Mouse (Mus musculus): ENCODE results near the gene Unc119. TPM values are rescaled to one million over a fixed set of nuclear protein-coding genes. Genes with fewer than 3 reads are reported as not detected.

The Unc119 gene
- polyA plus RNA-seq, 1 experiment from 2014 or later: 43.0 TPM

DNA sequence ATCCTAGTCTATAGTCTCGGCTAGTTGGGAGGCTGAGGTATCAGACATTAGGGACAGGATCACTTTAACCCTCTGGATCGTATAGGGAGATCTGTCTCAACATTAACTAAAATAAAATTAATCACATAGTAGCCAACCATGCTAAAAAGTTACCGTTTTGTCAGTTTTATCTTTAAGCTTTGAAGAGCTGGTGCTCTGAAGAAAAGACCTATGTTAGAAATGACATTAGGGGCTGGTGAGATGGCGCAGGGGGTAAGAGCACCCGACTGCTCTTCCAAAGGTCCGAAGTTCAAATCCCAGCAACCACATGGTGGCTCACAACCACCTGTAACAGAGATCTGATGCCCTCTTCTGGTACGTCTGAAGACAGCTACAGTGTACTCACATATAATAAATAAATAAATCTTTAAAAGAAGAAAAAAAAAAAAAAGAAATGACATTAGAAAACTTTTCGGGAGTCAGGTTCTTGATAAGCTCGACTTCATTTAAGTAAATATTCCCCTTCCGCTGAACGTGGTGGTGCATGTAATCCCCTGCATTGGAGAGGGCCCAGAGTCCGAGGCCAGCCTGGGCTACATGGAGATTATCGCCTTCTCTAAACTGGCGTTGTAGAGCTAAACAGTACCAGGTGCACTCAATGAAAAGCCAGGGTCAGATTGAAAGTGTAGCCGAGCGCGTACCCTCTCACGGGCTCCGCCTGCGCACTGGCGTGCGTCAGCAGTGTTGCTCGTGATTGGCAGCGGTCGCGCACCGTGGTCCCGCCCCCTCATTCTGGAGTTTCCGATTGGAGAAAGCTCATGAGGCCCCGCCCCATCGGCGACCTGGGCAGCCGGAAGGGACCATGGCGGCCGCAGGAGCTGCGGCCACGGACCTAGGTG is 15.4 kb upstream of the Unc119 start, which contains the start of gene Pigs:
Gene Pigs, plus strand, starts transcription at position 782 of the 878 bp plus-strand sequence.
- H3K4me3 ChIP-seq (ENCODE audit: control insufficient read depth in 1 of 2, insufficient read depth in 1 of 2, low read depth in 1 of 2, low read length in 2 of 2): peak within 1 kb of the TSS; percentile 88 to 94
- ATAC-seq (ENCODE audit: insufficient number of reproducible peaks, insufficient read depth, low FRiP score, low read depth): peak; percentile 95
- peaks cover 2% of the 10 kb centered on the region for H3K36me3 ChIP-seq (ENCODE audit: control insufficient read depth, insufficient read depth, low read length)
- H3K27me3 ChIP-seq (ENCODE audit: control insufficient read depth, insufficient read depth, low read length): no peaks in the 10 kb centered on the region
- no peaks in the 10 kb centered on the region for H3K9me3 ChIP-seq (ENCODE audit: control insufficient read depth, low read length)
- peak within 1 kb of the TSS in 1 of 2 experiments; percentile 34; a peak in 1 of 4 replicates for H3K27ac ChIP-seq (replicated peaks in 1 of 2; ENCODE audit: control insufficient read depth in 1 of 2, insufficient read depth in 1 of 2, low read depth in 2 of 2, low read length in 2 of 2)
- H3K9ac ChIP-seq (ENCODE audit: low read length): peak within 1 kb of the TSS; percentile 92
- 9% methylated on average over 37 of the region's 37 CpGs for WGBS
- H3K4me1 ChIP-seq (ENCODE audit: control insufficient read depth in 2 of 2, insufficient read depth in 2 of 2, low read length in 2 of 2): peaks cover 6 to 13% of the 10 kb centered on the region in 2 experiments; a peak in 3 of 4 replicates
- H3K4me2 ChIP-seq (ENCODE audit: low read length): peak within 1 kb of the TSS; percentile 97

DNA sequence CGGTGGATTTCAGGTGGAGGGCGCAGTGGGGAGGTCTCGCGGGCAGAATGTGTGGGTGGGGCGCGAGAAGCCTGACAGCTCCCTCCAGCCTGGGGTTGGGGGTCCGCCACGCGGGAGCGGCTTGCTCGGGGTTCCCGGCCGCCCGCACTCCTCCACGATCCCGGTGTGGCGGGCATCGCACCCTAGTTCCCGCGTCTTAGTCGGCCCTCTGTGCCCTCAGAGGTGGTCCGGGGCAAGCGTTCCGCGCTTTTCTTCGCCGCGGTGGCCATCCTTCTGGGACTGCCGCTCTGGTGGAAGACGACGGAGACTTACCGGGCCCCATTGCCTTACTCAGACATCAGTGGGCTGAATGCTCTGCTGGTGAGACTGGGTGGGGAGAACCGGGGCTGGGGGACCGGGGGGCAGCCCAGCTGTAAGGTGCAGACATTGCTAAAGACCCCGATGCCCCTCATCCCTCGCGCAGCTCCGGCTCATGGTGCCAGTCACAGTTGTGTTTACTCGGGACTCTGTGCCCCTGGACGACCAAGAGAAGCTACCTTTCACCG is 14.7 kb upstream of the Unc119 start:
- H3K27ac ChIP-seq (replicated peaks in 1 of 2; ENCODE audit: control insufficient read depth in 1 of 2, insufficient read depth in 1 of 2, low read depth in 2 of 2, low read length in 2 of 2): no peak overlapping the region
- H3K36me3 ChIP-seq (ENCODE audit: control insufficient read depth, insufficient read depth, low read length): peaks cover 9% of the 10 kb centered on the region
- peak overlapping the region; percentile 88 to 94 for H3K4me3 ChIP-seq (ENCODE audit: control insufficient read depth in 1 of 2, insufficient read depth in 1 of 2, low read depth in 1 of 2, low read length in 2 of 2)
- H3K27me3 ChIP-seq (ENCODE audit: control insufficient read depth, insufficient read depth, low read length): no peaks in the 10 kb centered on the region
- H3K4me1 ChIP-seq (ENCODE audit: control insufficient read depth in 2 of 2, insufficient read depth in 2 of 2, low read length in 2 of 2): peaks cover 4 to 6% of the 10 kb centered on the region in 2 experiments; a peak in 3 of 4 replicates
- peak; percentile 23; the same call in 1 of the 2 replicates for ATAC-seq (ENCODE audit: insufficient number of reproducible peaks, insufficient read depth, low FRiP score, low read depth)
- peak overlapping the region; percentile 97 for H3K4me2 ChIP-seq (ENCODE audit: low read length)
- WGBS: under 1% methylated on average over 41 of the region's 41 CpGs
- no peaks in the 10 kb centered on the region for H3K9me3 ChIP-seq (ENCODE audit: control insufficient read depth, low read length)
- H3K9ac ChIP-seq (ENCODE audit: low read length): peak overlapping the region; percentile 92

DNA sequence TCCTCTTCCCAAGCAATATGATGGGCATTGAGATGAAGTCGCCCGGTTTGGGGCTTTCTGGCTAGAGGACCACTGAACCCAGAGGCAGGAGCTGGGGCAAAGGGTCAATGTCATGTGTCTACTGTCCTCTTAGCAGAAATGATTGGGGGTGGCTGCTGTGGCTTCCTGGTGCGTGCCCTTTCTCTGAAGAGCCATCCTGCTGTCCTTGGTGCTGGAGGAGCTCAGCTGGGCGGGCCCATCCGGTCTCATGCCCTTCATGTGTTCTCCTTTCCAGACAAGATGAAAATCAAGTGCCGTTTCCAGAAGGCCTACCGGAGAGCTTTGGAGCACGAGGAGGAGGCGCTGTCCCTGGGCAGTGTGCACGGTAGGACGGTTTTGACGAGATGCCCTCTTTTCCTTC is 10.6 kb upstream of the Unc119 start:
- Histone ChIP-seq H3K4me3 (ENCODE audit: control insufficient read depth in 1 of 2, insufficient read depth in 1 of 2, low read depth in 1 of 2, low read length in 2 of 2) (no peak overlapping the region), H3K4me2 (ENCODE audit: low read length) (no peak overlapping the region), H3K4me1 (ENCODE audit: control insufficient read depth in 2 of 2, insufficient read depth in 2 of 2, low read length in 2 of 2) (peaks cover 0 to 6% of the 10 kb centered on the region in 2 experiments; a peak in 1 of 4 replicates), H3K9ac (ENCODE audit: low read length) (no peak overlapping the region), H3K27ac (replicated peaks in 1 of 2; ENCODE audit: control insufficient read depth in 1 of 2, insufficient read depth in 1 of 2, low read depth in 2 of 2, low read length in 2 of 2) (no peak overlapping the region), H3K36me3 (ENCODE audit: control insufficient read depth, insufficient read depth, low read length) (peaks cover 43% of the 10 kb centered on the region), H3K27me3 (ENCODE audit: control insufficient read depth, insufficient read depth, low read length) (no peaks in the 10 kb centered on the region), H3K9me3 (ENCODE audit: control insufficient read depth, low read length) (no peaks in the 10 kb centered on the region)
- 93% methylated on average over 12 of the region's 12 CpGs for WGBS
- ATAC-seq (ENCODE audit: insufficient number of reproducible peaks, insufficient read depth, low FRiP score, low read depth): no peak

DNA sequence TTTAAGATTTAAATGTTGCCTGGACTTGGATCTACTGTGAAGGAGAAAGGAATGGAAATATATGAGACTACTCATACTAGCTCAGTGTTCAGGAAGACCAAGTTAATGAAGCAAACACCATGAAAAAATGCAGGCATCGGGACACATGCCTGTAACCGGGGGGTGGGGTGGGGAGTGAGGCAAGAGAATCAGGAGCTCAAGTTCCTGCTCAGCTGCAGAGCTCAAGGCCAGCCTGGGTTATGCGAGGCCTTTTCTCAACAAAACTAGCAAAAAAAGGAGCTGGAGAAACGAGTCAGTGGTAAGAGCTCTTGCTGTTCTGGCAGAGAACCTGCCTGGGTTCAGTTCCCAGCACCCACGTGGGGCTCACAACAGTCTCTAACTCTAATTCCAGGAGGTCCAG is 9.3 kb upstream of the Unc119 start:
- Histone ChIP-seq H3K9me3 (ENCODE audit: control insufficient read depth, low read length) (no peaks in the 10 kb centered on the region), H3K36me3 (ENCODE audit: control insufficient read depth, insufficient read depth, low read length) (peaks cover 51% of the 10 kb centered on the region), H3K27me3 (ENCODE audit: control insufficient read depth, insufficient read depth, low read length) (no peaks in the 10 kb centered on the region), H3K9ac (ENCODE audit: low read length) (no peak overlapping the region), H3K27ac (replicated peaks in 1 of 2; ENCODE audit: control insufficient read depth in 1 of 2, insufficient read depth in 1 of 2, low read depth in 2 of 2, low read length in 2 of 2) (no peak overlapping the region), H3K4me1 (ENCODE audit: control insufficient read depth in 2 of 2, insufficient read depth in 2 of 2, low read length in 2 of 2) (peaks cover 0 to 5% of the 10 kb centered on the region in 2 experiments; a peak in 1 of 4 replicates), H3K4me2 (ENCODE audit: low read length) (no peak overlapping the region), H3K4me3 (ENCODE audit: control insufficient read depth in 1 of 2, insufficient read depth in 1 of 2, low read depth in 1 of 2, low read length in 2 of 2) (no peak overlapping the region)
- 95% methylated on average over 5 of the region's 5 CpGs for WGBS
- no peak for ATAC-seq (ENCODE audit: insufficient number of reproducible peaks, insufficient read depth, low FRiP score, low read depth)

DNA sequence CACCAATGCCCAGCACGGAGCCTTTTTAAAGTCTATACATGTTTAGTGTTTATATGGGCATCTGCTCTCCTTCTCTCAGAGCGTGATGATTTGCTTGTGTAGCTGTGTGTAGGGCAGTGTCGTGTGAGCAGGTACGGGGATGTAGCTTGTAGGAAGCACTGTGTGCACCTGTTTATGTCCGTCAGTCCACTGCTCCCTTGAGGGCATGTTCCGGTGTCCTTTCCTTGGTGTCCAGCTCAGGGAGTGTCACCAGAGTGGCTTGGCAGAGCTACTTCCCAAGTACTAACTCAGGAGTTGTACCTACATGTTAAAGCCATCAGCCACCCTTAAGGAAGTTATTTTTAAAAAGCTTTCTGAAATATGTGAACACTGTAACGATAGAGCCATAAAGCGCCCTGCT is 6.2 kb upstream of the Unc119 start:
- ATAC-seq (ENCODE audit: insufficient number of reproducible peaks, insufficient read depth, low FRiP score, low read depth): no peak
- Histone ChIP-seq H3K4me3 (ENCODE audit: control insufficient read depth in 1 of 2, insufficient read depth in 1 of 2, low read depth in 1 of 2, low read length in 2 of 2) (no peak overlapping the region), H3K4me1 (ENCODE audit: control insufficient read depth in 2 of 2, insufficient read depth in 2 of 2, low read length in 2 of 2) (no peaks in the 10 kb centered on the region), H3K36me3 (ENCODE audit: control insufficient read depth, insufficient read depth, low read length) (peaks cover 64% of the 10 kb centered on the region), H3K9ac (ENCODE audit: low read length) (no peak overlapping the region), H3K4me2 (ENCODE audit: low read length) (no peak overlapping the region), H3K27ac (replicated peaks in 1 of 2; ENCODE audit: control insufficient read depth in 1 of 2, insufficient read depth in 1 of 2, low read depth in 2 of 2, low read length in 2 of 2) (no peak overlapping the region), H3K9me3 (ENCODE audit: control insufficient read depth, low read length) (no peaks in the 10 kb centered on the region), H3K27me3 (ENCODE audit: control insufficient read depth, insufficient read depth, low read length) (no peaks in the 10 kb centered on the region)
- WGBS: 91% methylated on average over 8 of the region's 8 CpGs

DNA sequence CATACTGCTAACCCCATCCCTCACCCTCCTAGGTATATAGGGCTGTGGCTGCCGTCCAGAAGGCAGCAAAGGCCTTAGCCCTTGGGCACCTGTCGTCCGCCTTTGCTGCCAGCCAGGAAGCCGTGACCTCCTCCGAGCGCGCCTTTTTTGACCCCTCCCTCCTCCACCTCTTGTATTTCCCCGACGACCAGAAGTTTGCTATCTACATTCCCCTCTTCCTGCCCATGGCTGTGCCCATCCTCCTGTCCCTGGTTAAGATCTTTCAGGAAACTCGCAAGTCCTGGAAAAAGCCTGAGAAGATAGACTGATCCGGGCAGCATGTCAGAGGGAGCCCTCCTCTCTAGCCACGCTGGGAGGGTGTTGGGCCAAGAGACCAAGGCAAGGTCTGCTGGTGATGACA is 1.6 kb upstream of the Unc119 start:
- ATAC-seq (ENCODE audit: insufficient number of reproducible peaks, insufficient read depth, low FRiP score, low read depth): no peak
- Histone ChIP-seq H3K9ac (ENCODE audit: low read length) (no peak overlapping the region), H3K4me2 (ENCODE audit: low read length) (no peak overlapping the region), H3K9me3 (ENCODE audit: control insufficient read depth, low read length) (no peaks in the 10 kb centered on the region), H3K4me3 (ENCODE audit: control insufficient read depth in 1 of 2, insufficient read depth in 1 of 2, low read depth in 1 of 2, low read length in 2 of 2) (no peak overlapping the region), H3K4me1 (ENCODE audit: control insufficient read depth in 2 of 2, insufficient read depth in 2 of 2, low read length in 2 of 2) (peaks cover 17 to 31% of the 10 kb centered on the region in 2 experiments), H3K27ac (replicated peaks in 1 of 2; ENCODE audit: control insufficient read depth in 1 of 2, insufficient read depth in 1 of 2, low read depth in 2 of 2, low read length in 2 of 2) (no peak overlapping the region), H3K27me3 (ENCODE audit: control insufficient read depth, insufficient read depth, low read length) (no peaks in the 10 kb centered on the region), H3K36me3 (ENCODE audit: control insufficient read depth, insufficient read depth, low read length) (peaks cover 29% of the 10 kb centered on the region)
- WGBS: 56% methylated on average over 12 of the region's 12 CpGs

DNA sequence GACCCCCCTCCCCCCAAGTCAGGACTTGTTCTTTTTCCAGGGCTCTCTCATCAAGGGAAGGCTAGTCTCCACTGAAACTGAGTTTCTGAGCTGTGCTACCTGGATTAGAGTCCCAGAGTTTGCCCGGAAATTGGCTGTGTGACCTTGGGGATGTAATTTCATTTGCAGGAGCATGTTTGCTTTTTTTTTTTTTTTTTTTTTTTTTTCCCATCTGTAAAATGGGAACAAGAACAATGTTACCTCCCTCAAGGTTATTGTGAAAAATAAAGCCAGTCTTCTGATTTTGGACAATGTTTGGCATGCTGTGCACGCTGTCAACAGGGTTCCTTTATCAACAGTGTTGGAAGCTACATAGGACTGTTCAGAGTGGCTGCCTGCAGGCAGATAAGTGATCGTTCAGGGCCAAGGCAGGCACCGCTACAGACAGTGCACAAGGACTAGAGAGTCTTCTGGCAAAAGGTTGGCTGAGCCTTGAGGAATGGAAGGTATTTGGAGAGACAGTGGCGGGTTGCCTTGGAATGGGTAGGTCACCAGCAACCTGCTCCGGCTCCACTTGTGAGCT is 1.1 kb downstream of the Unc119 start:
- Histone ChIP-seq H3K4me1 (ENCODE audit: control insufficient read depth in 2 of 2, insufficient read depth in 2 of 2, low read length in 2 of 2) (peaks cover 19 to 34% of the 10 kb centered on the region in 2 experiments), H3K27ac (replicated peaks in 1 of 2; ENCODE audit: control insufficient read depth in 1 of 2, insufficient read depth in 1 of 2, low read depth in 2 of 2, low read length in 2 of 2) (peak overlapping the region; percentile 64 to 80)
- no peak for ATAC-seq (ENCODE audit: insufficient number of reproducible peaks, insufficient read depth, low FRiP score, low read depth)

More for the DNA sequence above, 1.1 kb downstream of the Unc119 start:
- Histone ChIP-seq H3K4me3 (ENCODE audit: control insufficient read depth in 1 of 2, insufficient read depth in 1 of 2, low read depth in 1 of 2, low read length in 2 of 2) (peak overlapping the region; percentile 68 to 90), H3K4me2 (ENCODE audit: low read length) (peak overlapping the region; percentile 94), H3K9ac (ENCODE audit: low read length) (peak overlapping the region; percentile 93), H3K9me3 (ENCODE audit: control insufficient read depth, low read length) (no peaks in the 10 kb centered on the region), H3K27me3 (ENCODE audit: control insufficient read depth, insufficient read depth, low read length) (no peaks in the 10 kb centered on the region), H3K36me3 (ENCODE audit: control insufficient read depth, insufficient read depth, low read length) (peaks cover 24% of the 10 kb centered on the region)
- WGBS: 40% methylated on average over 6 of the region's 6 CpGs

Data from heart, embryonic 14.5 days (tissue).